Mouse (Mus musculus) urinary bladder, postnatal 0 days (tissue): Measurements from ENCODE around the gene Acadm. TPM values are rescaled to one million over a fixed set of nuclear protein-coding genes. Genes with fewer than 3 reads are reported as not detected.

Source experiments
- polyA plus RNA-seq: library from polyadenylated mRNA; unstranded; fragments of >200 nt; fragmentation: Nextera tagmentation; extraction: Ambion mirVana; gene quantifications from 2 replicates; pipeline ENCODE4 v1.2.1, GENCODE M21; 2015

Acadm gene
- polyA plus RNA-seq = 60.9 and 68.5 TPM in 2 replicates

GRCm38 (mm10) chr3:153944335-153944990 is at the start of gene Acadm:
Gene Acadm, minus strand, starts transcription at chr3:153944632.

GRCm38 (mm10) chr3:153973171-153973948 is 28.9 kb upstream of the Acadm start, which contains the start of gene Slc44a5:
Gene Slc44a5, plus strand, starts transcription at chr3:153973436.

GRCm38 (mm10) chr3:153912546-153913509 is 31.6 kb downstream of the Acadm start, which contains the start of gene Rabggtb:
Gene Rabggtb, minus strand, starts transcription at chr3:153913009.

GRCm38 (mm10) chr3:153906136-153906871 is 38.1 kb downstream of the Acadm start, which contains the start of gene Msh4:
Gene Msh4, minus strand, starts transcription at chr3:153906138.

Other genes starting within 250 kb of the Acadm start
- gene St6galnac3, start 219.5 kb downstream of the Acadm start, polyA plus RNA-seq = 10.4 and 12.7 TPM in 2 replicates
- 0.10 and 0.14 TPM in 2 replicates for gene Asb17, start 100.4 kb downstream of the Acadm start, polyA plus RNA-seq
- 0.12 TPM in 1 of 2 replicates, not detected in the other for gene Msh4, start 38.5 kb downstream of the Acadm start, polyA plus RNA-seq
- gene Rabggtb, start 31.6 kb downstream of the Acadm start, polyA plus RNA-seq = 30.2 and 34.9 TPM in 2 replicates
- gene Slc44a5, start 28.8 kb upstream of the Acadm start, polyA plus RNA-seq = 0.18 and 0.25 TPM in 2 replicates